Mouse (Mus musculus) myocyte (in vitro differentiated cells): Measurements from ENCODE around the gene Ubtd2. TPM values are rescaled to one million over a fixed set of nuclear protein-coding genes. Genes with fewer than 3 reads are reported as not detected.

Experiments
- H3K27me3 ChIP-seq: one replicate; pipeline ENCODE4 v1.6.1; 2011; ENCODE audit not compliant: control insufficient read depth, insufficient read depth, insufficient read length
- H3K36me3 ChIP-seq: one replicate; pipeline ENCODE4 v1.6.1; 2011; ENCODE audit not compliant: control insufficient read depth, insufficient read depth
- H3K4me2 ChIP-seq: one replicate; pipeline ENCODE4 v1.6.1; 2011; ENCODE audit warnings: low read depth, control low read depth
- H3K4me3 ChIP-seq: one replicate; pipeline ENCODE4 v1.5.1; 2011; ENCODE audit warnings: mild to moderate bottlenecking, control low read depth, moderate library complexity
- H3K79me2 ChIP-seq: one replicate; pipeline ENCODE4 v1.6.1; 2011; ENCODE audit not compliant: control insufficient read depth, insufficient read depth
- H3ac ChIP-seq: one replicate; pipeline ENCODE4 v1.6.1; 2011; ENCODE audit not compliant: control insufficient read depth, insufficient read length
- CEBPB ChIP-seq: IDR thresholded peaks from 2 replicates; pipeline ENCODE4 v1.6.1; 2011; ENCODE audit warnings: mild to moderate bottlenecking, moderate library complexity; ENCODE audit not compliant: poor library complexity, insufficient read depth, severe bottlenecking
- E2F4 ChIP-seq: IDR thresholded peaks from one replicate; pipeline ENCODE4 v1.6.1; 2011; ENCODE audit warnings: mild to moderate bottlenecking, control low read depth, moderate library complexity; ENCODE audit not compliant: insufficient read depth
- MAX ChIP-seq: IDR thresholded peaks from one replicate; pipeline ENCODE4 v1.6.1; 2011; ENCODE audit warnings: low read depth, mild to moderate bottlenecking, control low read depth
- MYOD1 ChIP-seq, 3 experiments: IDR thresholded peaks; one replicate each; pipeline ENCODE4 v1.6.1; 2011; ENCODE audit warnings: control low read depth in 2 of 3, low read depth in 2 of 3, mild to moderate bottlenecking in 2 of 3, moderate library complexity in 1 of 3; ENCODE audit not compliant: insufficient read length in 2 of 3, control insufficient read depth in 1 of 3
- MYOG ChIP-seq, 3 experiments: IDR thresholded peaks; one replicate each; pipeline ENCODE4 v1.6.1; 2011; ENCODE audit warnings: control low read depth in 2 of 3, low read depth in 2 of 3, mild to moderate bottlenecking in 2 of 3; ENCODE audit not compliant: insufficient read length in 2 of 3, control insufficient read depth in 1 of 3, insufficient read depth in 1 of 3
- POLR2A ChIP-seq: IDR thresholded peaks from one replicate; pipeline ENCODE4 v1.6.1; 2011; ENCODE audit warnings: low read depth, mild to moderate bottlenecking, control low read depth, moderate library complexity; ENCODE audit not compliant: insufficient read length
- POLR2AphosphoS2 ChIP-seq: IDR thresholded peaks from one replicate; pipeline ENCODE4 v1.6.1; 2011; ENCODE audit warnings: low read depth, control low read depth; ENCODE audit not compliant: insufficient read length
- REST ChIP-seq: IDR thresholded peaks from one replicate; pipeline ENCODE4 v1.6.1; 2011; ENCODE audit warnings: mild to moderate bottlenecking, control low read depth, moderate library complexity; ENCODE audit not compliant: insufficient read depth, insufficient read length
- SRF ChIP-seq: IDR thresholded peaks from one replicate; pipeline ENCODE4 v1.6.1; 2011; ENCODE audit warnings: low read depth; ENCODE audit not compliant: control insufficient read depth, insufficient read length
- TCF12 ChIP-seq: IDR thresholded peaks from one replicate; pipeline ENCODE4 v1.6.1; 2011; ENCODE audit warnings: mild to moderate bottlenecking, control low read depth; ENCODE audit not compliant: poor library complexity, insufficient read depth, severe bottlenecking
- TCF3 ChIP-seq: IDR thresholded peaks from one replicate; pipeline ENCODE4 v1.6.1; 2011; ENCODE audit warnings: low read depth, control low read depth; ENCODE audit not compliant: insufficient read length
- USF1 ChIP-seq: IDR thresholded peaks from one replicate; pipeline ENCODE4 v1.6.1; 2011; ENCODE audit warnings: low read depth, mild to moderate bottlenecking, control low read depth, moderate library complexity
- polyA plus RNA-seq: library from polyadenylated mRNA; unstranded; fragments of >200 nt; fragmentation: generic; extraction: Trizol; gene quantifications from one replicate; pipeline ENCODE4 v1.2.1, GENCODE M21; 2012; ENCODE audit warnings: missing spikeins

Ubtd2 gene
- polyA plus RNA-seq, 1 experiment, result 14.6 TPM

GRCm38 (mm10) chr11:32547391-32547947, 92.3 kb downstream of the Ubtd2 start:
- TF ChIP-seq MAX, result no peak
- TF ChIP-seq TCF3, result no peak
- no peak for TF ChIP-seq SRF
- no peak for TF ChIP-seq MYOD1 (IDR thresholded peaks at IDR 0.05; ENCODE audit: control insufficient read depth in 1 of 3, insufficient read length in 2 of 3, low read depth in 2 of 3)
- TF ChIP-seq TCF12, result no peak
- TF ChIP-seq POLR2AphosphoS2, result no peak
- no peak for TF ChIP-seq POLR2A
- no peak for TF ChIP-seq USF1
- TF ChIP-seq REST, result no peak
- no peak for TF ChIP-seq CEBPB
- TF ChIP-seq MYOG (IDR thresholded peaks at IDR 0.05; ENCODE audit: control insufficient read depth in 1 of 3, insufficient read depth in 1 of 3, insufficient read length in 2 of 3, low read depth in 2 of 3), result no peak
- no peak for TF ChIP-seq E2F4
- Histone ChIP-seq H3K4me3 (no peak overlapping the region), H3ac (no peak overlapping the region), H3K36me3 (no peaks in the 10 kb centered on the region), H3K27me3 (no peaks in the 10 kb centered on the region), H3K4me2 (no peak overlapping the region), H3K79me2 (peaks cover 12% of the 10 kb centered on the region)

- H3ac ChIP-seq, result no peak overlapping the region
- H3K4me3 ChIP-seq, result no peak overlapping the region
- TF ChIP-seq CEBPB (no peak), USF1 (no peak), SRF (no peak), MYOD1 (IDR thresholded peaks at IDR 0.05; ENCODE audit: control insufficient read depth in 1 of 3, insufficient read length in 2 of 3, low read depth in 2 of 3) (peak in 2 of 3 experiments; percentile 49 to 73), REST (no peak), MAX (no peak), POLR2A (no peak), E2F4 (no peak), POLR2AphosphoS2 (no peak), TCF12 (no peak), MYOG (IDR thresholded peaks at IDR 0.05; ENCODE audit: control insufficient read depth in 1 of 3, insufficient read depth in 1 of 3, insufficient read length in 2 of 3, low read depth in 2 of 3) (peak in 2 of 3 experiments; percentile 33 to 74), TCF3 (no peak)
- H3K36me3 ChIP-seq, result no peaks in the 10 kb centered on the region
- H3K27me3 ChIP-seq, result no peaks in the 10 kb centered on the region
- H3K4me2 ChIP-seq, result no peak overlapping the region
- H3K79me2 ChIP-seq, result peaks cover 13% of the 10 kb centered on the region
Observed at GRCm38 (mm10) chr11:32548240-32548639, 93.1 kb downstream of the Ubtd2 start.

GRCm38 (mm10) chr11:32549236-32549635, 94.1 kb downstream of the Ubtd2 start:
- Histone ChIP-seq H3ac (no peak overlapping the region), H3K79me2 (peaks cover 14% of the 10 kb centered on the region), H3K36me3 (no peaks in the 10 kb centered on the region), H3K4me3 (no peak overlapping the region), H3K4me2 (peak overlapping the region; percentile 41), H3K27me3 (no peaks in the 10 kb centered on the region)
- TF ChIP-seq POLR2AphosphoS2 (no peak), MYOD1 (IDR thresholded peaks at IDR 0.05; ENCODE audit: control insufficient read depth in 1 of 3, insufficient read length in 2 of 3, low read depth in 2 of 3) (peak in 1 of 3 experiments; percentile 35), CEBPB (no peak), MYOG (IDR thresholded peaks at IDR 0.05; ENCODE audit: control insufficient read depth in 1 of 3, insufficient read depth in 1 of 3, insufficient read length in 2 of 3, low read depth in 2 of 3) (peak in 1 of 3 experiments; percentile 27), TCF3 (no peak)

GRCm38 (mm10) chr11:32550102-32550501, 94.9 kb downstream of the Ubtd2 start:
- TF ChIP-seq USF1, result no peak
- TF ChIP-seq REST, result no peak
- peak; percentile 83 to 84 (median 83) for TF ChIP-seq MYOD1 (IDR thresholded peaks at IDR 0.05; ENCODE audit: control insufficient read depth in 1 of 3, insufficient read length in 2 of 3, low read depth in 2 of 3)
- no peak for TF ChIP-seq TCF3
- peak; percentile 57 for TF ChIP-seq TCF12
- no peak for TF ChIP-seq SRF
- TF ChIP-seq MYOG (IDR thresholded peaks at IDR 0.05; ENCODE audit: control insufficient read depth in 1 of 3, insufficient read depth in 1 of 3, insufficient read length in 2 of 3, low read depth in 2 of 3), result peak in 1 of 3 experiments; percentile 43
- H3K27me3 ChIP-seq, result no peaks in the 10 kb centered on the region
- H3K36me3 ChIP-seq, result no peaks in the 10 kb centered on the region
- H3ac ChIP-seq, result no peak overlapping the region
- H3K79me2 ChIP-seq, result peaks cover 17% of the 10 kb centered on the region
- peak overlapping the region; percentile 41 for H3K4me2 ChIP-seq
- no peak overlapping the region for H3K4me3 ChIP-seq

- Histone ChIP-seq H3K4me2 (peak overlapping the region; percentile 19), H3ac (no peak overlapping the region), H3K36me3 (no peaks in the 10 kb centered on the region), H3K27me3 (no peaks in the 10 kb centered on the region), H3K4me3 (no peak overlapping the region), H3K79me2 (peaks cover 19% of the 10 kb centered on the region)
- TF ChIP-seq MYOD1 (IDR thresholded peaks at IDR 0.05; ENCODE audit: control insufficient read depth in 1 of 3, insufficient read length in 2 of 3, low read depth in 2 of 3), result no peak
- no peak for TF ChIP-seq MYOG (IDR thresholded peaks at IDR 0.05; ENCODE audit: control insufficient read depth in 1 of 3, insufficient read depth in 1 of 3, insufficient read length in 2 of 3, low read depth in 2 of 3)
- TF ChIP-seq REST, result no peak
- TF ChIP-seq MAX, result no peak
- TF ChIP-seq SRF, result no peak
- no peak for TF ChIP-seq POLR2AphosphoS2
- no peak for TF ChIP-seq E2F4
- no peak for TF ChIP-seq USF1
- TF ChIP-seq TCF12, result no peak
- no peak for TF ChIP-seq CEBPB
- TF ChIP-seq TCF3, result no peak
- no peak for TF ChIP-seq POLR2A
Observed at GRCm38 (mm10) chr11:32551056-32551455, 95.9 kb downstream of the Ubtd2 start.
